Mouse (Mus musculus): ENCODE data around the gene Kcnj10.

GRCm38 (mm10) chr1:172328461-172328860 lies 12.5 kb upstream of the Kcnj10 start:
- TF ChIP-seq MAX (IDR thresholded peaks at IDR 0.05; ENCODE audit: low read depth) (no peak), E2F4 (IDR thresholded peaks at IDR 0.05; ENCODE audit: insufficient read depth) (no peak), TCF3 (IDR thresholded peaks at IDR 0.05; ENCODE audit: insufficient read length, low read depth) (no peak), POLR2A (IDR thresholded peaks at IDR 0.05; ENCODE audit: insufficient read length, low read depth) (no peak), USF1 (IDR thresholded peaks at IDR 0.05; ENCODE audit: low read depth) (no peak), SRF (IDR thresholded peaks at IDR 0.05; ENCODE audit: control insufficient read depth, insufficient read length, low read depth) (no peak), POLR2AphosphoS2 (IDR thresholded peaks at IDR 0.05; ENCODE audit: insufficient read length, low read depth) (no peak), TCF12 (IDR thresholded peaks at IDR 0.05; ENCODE audit: insufficient read depth, poor library complexity, severe bottlenecking) (no peak), CEBPB (IDR thresholded peaks at IDR 0.05; ENCODE audit: insufficient read depth, poor library complexity, severe bottlenecking) (no peak)

Measured in myocyte (in vitro differentiated cells).